Mouse (Mus musculus) skeletal muscle tissue, postnatal 0 days (tissue): ENCODE measurements around the gene Gm10300. TPM values are rescaled to one million over a fixed set of nuclear protein-coding genes. Genes with fewer than 3 reads are reported as not detected.

ENCODE experiments used
- polyA plus RNA-seq: library from polyadenylated mRNA; unstranded; fragments of >200 nt; fragmentation: Nextera tagmentation; extraction: Ambion mirVana; gene quantifications from 2 replicates; pipeline ENCODE4 v1.2.1, GENCODE M21; 2015

The Gm10300 gene
- polyA plus RNA-seq, result 0.16 TPM in 1 of 2 replicates, not detected in the other

DNA sequence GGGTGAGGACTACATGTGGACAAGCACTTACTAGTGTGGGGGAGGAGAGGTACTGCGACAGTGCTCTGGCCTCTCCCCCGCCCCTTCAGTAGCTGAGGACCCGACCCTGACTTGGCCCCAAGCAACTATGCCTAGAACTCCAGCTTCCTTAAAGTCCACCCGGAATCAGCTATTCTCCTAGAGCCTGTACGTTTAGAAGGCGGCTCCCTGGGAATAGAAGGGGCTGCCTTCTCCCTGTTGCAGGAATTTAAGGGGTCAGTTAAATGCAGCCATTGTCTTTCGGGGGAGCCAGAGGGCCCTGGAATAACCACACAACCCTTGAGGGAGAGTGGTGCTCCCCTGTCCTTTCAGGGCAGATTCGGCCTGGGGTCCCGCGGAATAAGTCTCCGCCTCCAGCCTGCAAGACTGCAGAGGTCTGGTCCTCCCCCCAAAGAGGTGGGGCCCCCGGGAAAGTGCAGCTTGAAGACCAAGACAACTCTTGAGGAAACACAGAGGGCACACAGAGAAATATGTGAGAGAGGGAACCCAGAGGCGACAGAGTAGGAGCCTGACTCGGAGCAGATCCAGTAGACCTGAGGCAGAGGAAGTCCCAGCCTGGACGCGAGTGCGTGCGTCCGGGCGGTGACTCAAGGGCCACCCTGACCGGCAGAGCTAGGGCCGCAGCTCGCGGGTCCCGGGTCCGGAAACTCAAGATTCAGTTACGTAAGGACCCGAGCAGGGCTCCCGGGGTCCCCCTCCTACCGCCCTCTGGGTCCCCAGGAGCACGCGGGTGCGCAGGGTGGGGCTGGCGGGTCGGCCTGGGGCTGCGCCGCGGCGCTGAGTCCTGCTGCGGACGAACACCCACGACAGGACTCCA, at the start of gene Gm10300:
Gene Gm10300 (plus strand): TSS at position 621 of the 856 bp plus-strand sequence.

GRCm38 (mm10) chr4:132074933-132075769, 654 bp downstream of the Gm10300 start, which contains the start of gene Epb41:
TSS of gene Epb41 (minus strand) at chr4:132075321.

Other genes with a start within 250 kb of the Gm10300 start
- 0.58 and 0.61 TPM in 2 replicates for gene Ptpru, start 236.4 kb upstream of the Gm10300 start, polyA plus RNA-seq
- gene Mecr, start 231.2 kb upstream of the Gm10300 start, polyA plus RNA-seq, result 26.2 and 32.2 TPM in 2 replicates
- gene Srsf4, start 201.1 kb upstream of the Gm10300 start, polyA plus RNA-seq, result 40.9 and 42.8 TPM in 2 replicates
- gene Tmem200b, start 152.9 kb upstream of the Gm10300 start, polyA plus RNA-seq, result 1.0 and 1.5 TPM in 2 replicates
- 8.5 and 11.2 TPM in 2 replicates for gene Epb41, start 624 bp downstream of the Gm10300 start, polyA plus RNA-seq
- 0.04 and 0.07 TPM in 2 replicates for gene Oprd1, start 69.8 kb downstream of the Gm10300 start, polyA plus RNA-seq
- gene Ythdf2, start 137.6 kb downstream of the Gm10300 start, polyA plus RNA-seq, result 43.1 and 43.5 TPM in 2 replicates
- 13.6 and 14.6 TPM in 2 replicates for gene Gmeb1, start 186.9 kb downstream of the Gm10300 start, polyA plus RNA-seq
- 31.2 and 34.5 TPM in 2 replicates for gene Taf12, start 199.7 kb downstream of the Gm10300 start, polyA plus RNA-seq
- 1.4 and 1.8 TPM in 2 replicates for gene Rab42, start 228.7 kb downstream of the Gm10300 start, polyA plus RNA-seq